Mouse (Mus musculus): ENCODE measurements at regions not wholly inside any gene's neighbourhood (a gene's known extent, or its start where the extent isn't known, plus 50 kb on each side); places are given as distances from the start of the nearest gene placed in this dataset.

GRCm38 (mm10) chr15:88489715-88490114 lies 110.4 kb upstream of the Zdhhc25 start:
- no peak for DNase-seq

GRCm38 (mm10) chr15:88490316-88491090 lies 109.6 kb upstream of the Zdhhc25 start:
- no peak for DNase-seq

DNA sequence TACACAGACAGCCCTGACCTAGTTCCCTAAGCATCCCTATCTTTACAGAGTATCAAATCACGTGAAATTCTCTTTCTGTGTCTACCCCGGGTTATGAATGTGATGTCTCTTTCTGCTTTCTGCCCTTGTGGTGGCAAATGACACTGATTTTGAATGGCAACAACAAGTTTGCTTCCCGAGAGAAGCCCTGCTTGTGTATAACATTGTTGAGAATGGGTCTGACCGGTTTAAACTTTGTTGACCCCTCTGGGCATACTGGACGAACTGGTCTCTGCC lies 109.1 kb upstream of the Zdhhc25 start:
- DNase-seq, result no peak

DNA sequence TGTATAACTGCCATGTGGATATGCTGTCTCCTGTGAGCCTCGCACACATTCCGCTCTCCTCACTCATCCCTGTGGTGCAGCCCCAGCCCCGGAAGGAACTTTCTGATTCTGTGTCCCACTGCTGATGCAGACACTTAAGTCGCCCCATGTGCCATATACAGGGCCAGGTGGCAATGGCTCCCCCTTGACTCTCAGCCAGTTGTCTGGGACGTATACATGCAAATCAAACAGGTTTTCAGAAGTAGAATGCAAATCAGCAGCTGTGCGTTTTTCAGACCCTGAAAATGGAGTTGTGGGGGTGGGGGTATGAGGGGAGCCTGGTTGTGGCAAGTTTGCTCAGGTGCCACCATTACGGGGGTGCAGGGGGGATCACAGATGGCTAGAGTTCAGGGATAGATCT lies 102.1 kb upstream of the Zdhhc25 start:
- DNase-seq, result no peak

DNA sequence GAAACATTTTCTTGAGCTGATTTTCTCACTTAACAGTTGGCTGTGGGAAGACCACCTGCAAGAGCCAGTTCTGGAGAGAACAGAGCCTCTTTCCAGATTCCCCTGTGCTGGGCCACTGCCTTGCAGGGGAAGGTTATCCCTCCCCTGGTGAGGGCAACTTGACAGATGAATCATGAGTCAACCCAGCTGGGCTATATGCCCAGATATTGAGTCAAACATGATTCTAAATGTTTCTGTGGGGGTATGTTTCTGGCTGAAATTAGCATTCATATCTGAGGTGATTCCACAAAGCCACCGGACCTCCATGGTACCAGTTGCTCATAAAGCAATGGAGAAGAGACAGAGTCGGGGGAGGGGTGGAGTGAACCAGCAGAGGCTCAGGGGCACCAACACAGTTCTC lies 97.8 kb upstream of the Zdhhc25 start:
- DNase-seq, result no peak

GRCm38 (mm10) chr15:88503896-88504295 lies 96.2 kb upstream of the Zdhhc25 start:
- no peak for DNase-seq

DNA sequence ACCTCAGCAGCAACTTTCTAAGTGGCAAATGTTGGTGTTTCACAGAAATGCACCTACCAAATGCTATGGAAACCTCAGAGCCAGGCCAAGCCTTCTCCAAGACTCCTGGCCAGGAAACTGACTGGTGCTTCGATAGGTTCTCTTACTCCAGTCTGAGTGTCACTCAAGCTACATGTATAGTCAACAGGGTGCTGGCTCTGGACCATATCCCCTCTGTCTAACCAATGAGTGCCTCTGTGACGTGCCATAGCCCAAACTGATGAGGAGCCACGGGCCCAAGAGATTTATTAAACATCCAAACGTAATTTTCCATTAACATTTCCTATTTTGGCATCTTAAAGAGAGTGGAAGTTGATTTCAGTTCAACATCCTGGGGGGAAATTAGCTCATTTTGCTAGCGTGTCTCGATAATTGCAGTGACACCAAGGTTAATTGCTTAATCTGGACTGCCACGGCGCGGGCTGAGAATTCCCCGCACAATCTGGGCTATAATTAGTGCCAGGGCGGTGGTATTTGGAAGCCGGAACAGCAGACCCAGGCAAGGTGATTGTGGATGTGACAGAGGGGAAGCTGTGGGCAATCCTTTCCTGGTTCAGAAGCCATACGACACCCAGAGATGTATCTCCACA lies 94.5 kb upstream of the Zdhhc25 start:
- no peak for DNase-seq

GRCm38 (mm10) chr15:88507886-88508285 lies 92.2 kb upstream of the Zdhhc25 start:
- DNase-seq, result no peak

GRCm38 (mm10) chr15:88508971-88509370 lies 91.1 kb upstream of the Zdhhc25 start:
- DNase-seq, result no peak

GRCm38 (mm10) chr15:88509626-88510025 lies 90.5 kb upstream of the Zdhhc25 start:
- DNase-seq, result no peak

DNA sequence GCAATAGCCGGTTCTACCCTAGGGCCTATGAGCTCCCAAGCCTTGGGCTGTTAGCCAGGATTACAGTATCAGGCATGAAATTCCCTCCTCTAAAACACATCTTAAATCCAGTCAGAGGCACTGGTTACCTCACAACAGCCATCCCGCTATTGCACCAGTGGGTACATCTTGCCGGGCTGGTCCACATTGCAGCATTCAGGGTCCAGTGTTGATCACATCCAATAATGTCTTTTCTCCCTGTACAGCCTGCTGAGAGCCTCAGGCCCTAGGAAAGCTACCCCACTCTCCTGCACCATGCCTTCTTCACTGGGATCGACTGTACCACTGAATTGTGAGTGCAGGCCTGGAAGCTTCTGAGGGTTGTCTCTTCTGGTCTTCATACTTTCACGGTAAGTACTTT lies 86.0 kb upstream of the Zdhhc25 start:
- DNase-seq, result no peak

DNA sequence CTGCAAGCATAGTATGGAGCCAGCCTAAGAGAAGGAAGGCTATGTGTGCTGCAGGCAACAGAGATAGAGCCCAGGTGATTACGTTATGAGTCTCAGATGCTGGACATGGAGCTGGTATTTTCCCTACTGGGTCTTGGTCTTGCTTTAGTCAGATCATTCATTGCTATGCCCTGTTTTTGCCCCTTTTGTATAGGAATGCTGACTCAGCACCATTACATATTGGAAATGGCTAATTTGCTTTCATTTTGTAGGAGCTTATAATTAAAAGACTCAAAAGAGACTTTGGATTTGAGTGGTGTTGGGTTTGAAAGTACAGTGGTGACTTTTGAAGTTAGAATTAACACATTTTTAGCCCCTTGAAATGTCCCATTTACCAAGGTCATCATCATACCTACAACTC lies 68.9 kb upstream of the Zdhhc25 start:
- DNase-seq, result no peak

- DNase-seq, result no peak
Measured at GRCm38 (mm10) chr15:88532008-88532407, 68.1 kb upstream of the Zdhhc25 start.

- no peak for DNase-seq
Measured at GRCm38 (mm10) chr15:88533354-88533753, 66.7 kb upstream of the Zdhhc25 start.

GRCm38 (mm10) chr15:88535516-88535915 lies 64.6 kb upstream of the Zdhhc25 start:
- DNase-seq, result no peak

GRCm38 (mm10) chr15:88537190-88537589 lies 62.9 kb upstream of the Zdhhc25 start:
- DNase-seq, result peak; percentile 37

DNA sequence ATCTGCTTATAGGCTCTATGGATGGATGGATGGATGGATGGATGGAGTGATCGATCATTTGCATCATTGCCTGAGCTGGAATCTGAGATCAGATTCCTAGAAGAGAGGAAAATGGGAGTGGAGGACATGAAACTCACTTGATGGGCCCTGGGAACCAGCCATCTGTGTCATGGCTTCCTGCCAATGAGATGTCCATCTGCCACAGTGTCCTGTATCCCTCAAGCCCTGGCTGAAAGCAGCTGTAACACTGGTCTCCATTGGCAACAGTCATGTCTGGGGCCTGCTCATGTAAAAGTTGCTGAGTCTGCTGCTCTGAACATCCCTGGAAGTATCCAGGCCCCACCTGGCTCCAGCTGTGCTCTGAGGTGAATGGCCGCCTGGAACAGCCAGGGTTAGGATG lies 57.5 kb upstream of the Zdhhc25 start:
- DNase-seq, result no peak

DNA sequence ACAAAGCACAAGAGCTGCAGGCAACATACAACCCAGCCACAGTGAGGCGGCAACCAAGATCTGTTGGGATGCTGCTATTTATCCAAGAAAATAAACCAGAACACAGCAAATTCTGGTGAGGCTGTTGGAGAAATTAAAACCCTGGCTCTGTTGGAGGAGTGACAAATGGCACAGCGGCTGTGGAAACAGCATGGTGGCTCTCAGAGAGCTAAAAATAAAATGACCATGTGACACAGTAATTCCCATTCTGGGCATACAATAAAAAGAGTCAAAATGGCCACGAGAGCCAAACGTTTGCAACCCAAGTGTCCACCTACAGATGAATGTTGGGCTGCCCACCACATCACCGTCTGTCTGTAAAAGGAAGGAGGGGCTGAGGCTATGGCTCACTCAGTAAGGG lies 55.9 kb upstream of the Zdhhc25 start:
- DNase-seq, result no peak

GRCm38 (mm10) chr15:88548261-88548660 lies 51.8 kb upstream of the Zdhhc25 start:
- no peak for DNase-seq

All from heart, postnatal 4 days (tissue).